Mouse (Mus musculus): Measurements from ENCODE around the gene Cacfd1.

- no peak for TF ChIP-seq CTCF (conservative IDR thresholded peaks at IDR 0.05; ENCODE audit: low read length)
- no peak for TF ChIP-seq POU5F1 (IDR thresholded peaks at IDR 0.05; ENCODE audit: borderline replicate concordance, low read length)
Measured at GRCm38 (mm10) chr2:27009714-27010244, at the start of gene Cacfd1.

All from E14TG2a.4 (cell line).